Mouse (Mus musculus) testis, adult 2 months (tissue): Measurements from ENCODE around the gene Jdp2.

Experiments
- CTCF ChIP-seq: fragments of 200-500 bp; IDR thresholded peaks from 2 replicates; pipeline ENCODE4 v1.5.1; 2012; ENCODE audit warnings: low read depth, mild to moderate bottlenecking, inconsistent platforms, low read length, moderate library complexity; ENCODE audit not compliant: control insufficient read depth, insufficient read depth, insufficient replicate concordance
- POLR2A ChIP-seq: fragments of 200-500 bp; IDR thresholded peaks from 2 replicates; pipeline ENCODE4 v1.6.1; 2012; ENCODE audit warnings: low read depth, mild to moderate bottlenecking, inconsistent platforms, low read length, moderate library complexity; ENCODE audit not compliant: control insufficient read depth

- TF ChIP-seq CTCF = no peak
- no peak for TF ChIP-seq POLR2A
Measured at GRCm38 (mm10) chr12:85603767-85604166, 4.9 kb downstream of the Jdp2 start.
